Mouse (Mus musculus): ENCODE results near the gene 5430403G16Rik. TPM values are rescaled to one million over a fixed set of nuclear protein-coding genes. Genes with fewer than 3 reads are reported as not detected.
"Not testable (repeated sequence)": the region's sequence is repeated elsewhere in the genome, so short reads cannot be mapped to it uniquely, and the experiment has no call there.

The 5430403G16Rik gene
- polyA plus RNA-seq (2014; fragmentation: Nextera tagmentation; extraction: Ambion mirVana) = 1.7 and 2.3 TPM in 2 replicates

- not testable (repeated sequence) for H3K9me3 ChIP-seq (ENCODE audit: control insufficient read depth, low read length); H3K27me3 ChIP-seq (ENCODE audit: control insufficient read depth, insufficient read depth, low read length); H3K4me1 ChIP-seq (ENCODE audit: control insufficient read depth, insufficient read depth, low read length); H3K36me3 ChIP-seq (ENCODE audit: control insufficient read depth, insufficient read depth, low read length)
- Histone ChIP-seq H3K27ac (ENCODE audit: low read depth, low read length) (peak within 1 kb of the TSS; percentile 55; the same call in 1 of the 2 replicates), H3K4me3 (ENCODE audit: low read depth, low read length) (peak within 1 kb of the TSS; percentile 54), H3K4me2 (ENCODE audit: low read depth, low read length) (peak within 1 kb of the TSS; percentile 68), H3K9ac (replicated peaks; ENCODE audit: low read depth, low read length) (peak within 1 kb of the TSS; percentile 50)
- ATAC-seq (ENCODE audit: low read depth) = peak; percentile 99
- WGBS = under 1% methylated on average over 24 of the region's 26 CpGs
Measured at GRCm38 (mm10) chr5:109690537-109691201, at the start of gene 5430403G16Rik. Gene 5430403G16Rik, minus strand, starts transcription at chr5:109691041.

DNA sequence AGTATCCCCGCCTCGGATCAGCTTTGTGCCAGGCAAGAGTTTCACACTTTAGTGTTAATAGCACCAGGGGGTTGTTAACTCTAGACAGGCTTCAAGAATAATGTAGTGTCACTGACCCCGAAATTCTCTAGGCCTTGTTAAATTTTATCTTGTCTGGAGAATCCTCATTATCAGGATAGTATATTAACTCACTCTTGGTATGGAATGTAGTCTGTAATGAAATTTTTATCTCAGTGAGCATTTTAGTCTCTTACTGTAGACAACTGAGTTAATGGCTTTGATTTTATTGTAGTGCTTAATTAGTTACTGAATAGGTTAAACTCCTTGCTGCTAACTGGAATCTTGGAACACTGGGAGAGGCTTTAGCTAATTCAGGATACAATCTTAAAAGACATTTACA, 26.5 kb upstream of the 5430403G16Rik start:
- H3K27ac ChIP-seq (ENCODE audit: low read depth, low read length); H3K4me1 ChIP-seq (ENCODE audit: control insufficient read depth, insufficient read depth, low read length); H3K4me2 ChIP-seq (ENCODE audit: low read depth, low read length); H3K4me3 ChIP-seq (ENCODE audit: low read depth, low read length); ATAC-seq (ENCODE audit: low read depth); H3K36me3 ChIP-seq (ENCODE audit: control insufficient read depth, insufficient read depth, low read length); H3K9me3 ChIP-seq (ENCODE audit: control insufficient read depth, low read length); H3K27me3 ChIP-seq (ENCODE audit: control insufficient read depth, insufficient read depth, low read length); H3K9ac ChIP-seq (replicated peaks; ENCODE audit: low read depth, low read length): not testable (repeated sequence)
- 72% methylated on average over 3 of the region's 3 CpGs for WGBS

DNA sequence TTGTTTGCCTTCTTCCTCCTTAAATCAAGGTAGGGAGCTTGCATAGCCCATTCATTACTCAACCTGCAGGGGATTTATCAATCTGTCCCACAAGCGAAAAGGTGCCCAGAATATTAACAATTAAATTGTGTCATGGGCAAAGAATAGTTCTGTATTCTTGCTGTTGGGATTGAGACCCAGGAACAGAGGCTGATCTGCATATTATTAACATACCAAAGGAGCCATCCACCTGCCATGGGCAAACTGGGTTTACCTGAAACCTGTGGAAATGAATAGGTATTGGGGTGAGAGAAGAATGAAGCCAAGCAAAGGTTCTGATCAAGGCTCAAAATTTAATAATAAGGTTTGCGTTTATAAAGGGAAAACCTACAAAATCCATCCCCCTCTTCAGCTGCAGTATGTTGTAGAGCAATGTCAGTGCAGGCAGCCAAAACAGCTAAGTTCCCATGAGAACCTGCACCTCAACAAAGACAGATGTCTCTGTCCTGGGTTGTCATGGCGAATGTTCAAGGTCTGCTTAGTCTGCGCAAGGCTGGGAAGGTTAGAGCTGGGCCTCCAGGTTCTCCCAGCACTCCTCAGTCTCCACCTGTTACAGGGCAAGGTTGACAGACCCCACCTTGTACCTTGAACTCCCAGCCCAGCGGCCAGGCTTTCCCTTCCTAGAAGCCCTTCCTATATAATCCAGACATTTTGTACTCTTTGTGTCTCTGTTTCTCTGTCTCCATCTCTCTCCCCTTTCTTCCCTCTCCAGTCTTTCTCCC, 544 bp upstream of the 5430403G16Rik start:
- peak overlapping the region; percentile 54 for H3K4me3 ChIP-seq (ENCODE audit: low read depth, low read length)
- not testable (repeated sequence) for H3K27me3 ChIP-seq (ENCODE audit: control insufficient read depth, insufficient read depth, low read length); H3K36me3 ChIP-seq (ENCODE audit: control insufficient read depth, insufficient read depth, low read length); H3K27ac ChIP-seq (ENCODE audit: low read depth, low read length); ATAC-seq (ENCODE audit: low read depth); H3K4me1 ChIP-seq (ENCODE audit: control insufficient read depth, insufficient read depth, low read length); H3K9me3 ChIP-seq (ENCODE audit: control insufficient read depth, low read length)
- H3K9ac ChIP-seq (replicated peaks; ENCODE audit: low read depth, low read length) = peak overlapping the region; percentile 50; the same call in 1 of the 2 replicates
- peak overlapping the region; percentile 68; the same call in 1 of the 2 replicates for H3K4me2 ChIP-seq (ENCODE audit: low read depth, low read length)
- 62% methylated on average over 5 of the region's 5 CpGs for WGBS

- WGBS = 76% methylated on average over 4 of the region's 4 CpGs
- Histone ChIP-seq H3K4me1 (ENCODE audit: control insufficient read depth, insufficient read depth, low read length) (no peaks in the 10 kb centered on the region), H3K27me3 (ENCODE audit: control insufficient read depth, insufficient read depth, low read length) (no peaks in the 10 kb centered on the region), H3K9ac (replicated peaks; ENCODE audit: low read depth, low read length) (no peak overlapping the region), H3K36me3 (ENCODE audit: control insufficient read depth, insufficient read depth, low read length) (no peaks in the 10 kb centered on the region), H3K4me3 (ENCODE audit: low read depth, low read length) (no peak overlapping the region), H3K4me2 (ENCODE audit: low read depth, low read length) (no peak overlapping the region), H3K9me3 (ENCODE audit: control insufficient read depth, low read length) (peaks cover 3% of the 10 kb centered on the region; the same call in 1 of the 2 replicates), H3K27ac (ENCODE audit: low read depth, low read length) (no peak overlapping the region)
- ATAC-seq (ENCODE audit: low read depth) = no peak
Measured at GRCm38 (mm10) chr5:109682921-109683320, 7.9 kb downstream of the 5430403G16Rik start.

Other genes starting within 250 kb of the 5430403G16Rik start
- gene Crlf2, start 132.0 kb downstream of the 5430403G16Rik start, polyA plus RNA-seq (2014; fragmentation: Nextera tagmentation; extraction: Ambion mirVana) = 13.8 and 19.3 TPM in 2 replicates
- gene 4930522L14Rik, start 60.8 kb upstream of the 5430403G16Rik start, polyA plus RNA-seq (2014; fragmentation: Nextera tagmentation; extraction: Ambion mirVana) = 3.0 and 5.0 TPM in 2 replicates
- 0.59 and 0.76 TPM in 2 replicates for gene Gm15446, start 232.4 kb upstream of the 5430403G16Rik start, polyA plus RNA-seq (2014; fragmentation: Nextera tagmentation; extraction: Ambion mirVana)